Mouse (Mus musculus) midbrain, postnatal 0 days (tissue): ENCODE measurements around the gene Ppfibp1. TPM values are rescaled to one million over a fixed set of nuclear protein-coding genes. Genes with fewer than 3 reads are reported as not detected.

Source experiments
- ATAC-seq: fragments of 200-750 bp; cut with Nextera tagmentation; 2 replicates; pipeline ENCODE4 v1.8.0; 2017; ENCODE audit warnings: moderate number of reproducible peaks, mild to moderate bottlenecking, moderate TSS enrichment, moderate library complexity; ENCODE audit not compliant: low FRiP score
- DNase-seq: peaks from one replicate; pipeline ENCODE4 v3.0.0-alpha.2; 2015; ENCODE audit warnings: low spot score
- H3K27ac ChIP-seq: fragments of 300-500 bp; sonication (generic); 2 replicates; pipeline ENCODE4 v1.5.1; 2014; ENCODE audit warnings: low read depth, mild to moderate bottlenecking, low read length, mixed read lengths
- H3K27me3 ChIP-seq: fragments of 300-500 bp; sonication (generic); 2 replicates; pipeline ENCODE4 v1.6.1; 2014; ENCODE audit warnings: low read length, control low read depth, mixed read lengths; ENCODE audit not compliant: insufficient read depth
- H3K36me3 ChIP-seq: fragments of 300-500 bp; sonication (generic); 2 replicates; pipeline ENCODE4 v1.6.1; 2014; ENCODE audit warnings: low read length, control low read depth, mixed read lengths; ENCODE audit not compliant: insufficient read depth
- H3K4me1 ChIP-seq: fragments of 300-500 bp; sonication (generic); 2 replicates; pipeline ENCODE4 v1.6.1; 2014; ENCODE audit warnings: mild to moderate bottlenecking, control low read depth, antibody characterized with exemption, low read length, mixed read lengths; ENCODE audit not compliant: insufficient read depth
- H3K4me2 ChIP-seq: fragments of 300-500 bp; sonication (generic); 2 replicates; pipeline ENCODE4 v1.6.1; 2014; ENCODE audit warnings: low read depth, mild to moderate bottlenecking, low read length, mixed read lengths; ENCODE audit not compliant: poor library complexity, severe bottlenecking
- H3K4me3 ChIP-seq: fragments of 300-500 bp; sonication (generic); 2 replicates; pipeline ENCODE4 v1.5.1; 2014; ENCODE audit warnings: low read depth, mild to moderate bottlenecking, low read length, moderate library complexity
- H3K9ac ChIP-seq: fragments of 300-500 bp; sonication (generic); replicated peaks from 2 replicates; pipeline ENCODE4 v1.6.1; 2014; ENCODE audit warnings: mild to moderate bottlenecking, low read length, moderate library complexity, mixed read lengths; ENCODE audit not compliant: poor library complexity, severe bottlenecking
- H3K9me3 ChIP-seq: fragments of 300-500 bp; sonication (generic); 2 replicates; pipeline ENCODE4 v1.6.1; 2016; ENCODE audit warnings: low read length, control low read depth
- CTCF ChIP-seq: IDR thresholded peaks from 2 replicates; pipeline ENCODE4 v1.5.1; 2016; ENCODE audit warnings: antibody characterized with exemption, mild to moderate bottlenecking
- WGBS: fragments of 180-500 bp; shearing (Covaris S2); extraction: QIAGEN DNeasy Blood & Tissue Kit; methylation state at CpG from one replicate; pipeline ENCODE4 v1.1.7; 2014; 5-methylcytosine and 5-hydroxymethylcytosine counted together
- polyA plus RNA-seq: library from polyadenylated mRNA; unstranded; fragments of >200 nt; fragmentation: Nextera tagmentation; extraction: Ambion mirVana; gene quantifications from 2 replicates; pipeline ENCODE4 v1.2.1, GENCODE M21; 2015
- total RNA-seq: library from RNA; depleted of rRNA; stranded (reverse); fragments of >200 nt; gene quantifications from 2 replicates; pipeline ENCODE4 v1.2.3, GENCODE M21; 2014

Ppfibp1 gene
- total and polyA plus RNA-seq, 2 experiments from 2014 or later: 23.7 to 25.4 TPM

- Histone ChIP-seq H3K4me1 (no peaks in the 10 kb centered on the region), H3K36me3 (no peaks in the 10 kb centered on the region), H3K4me2 (no peak overlapping the region), H3K9ac (no peak overlapping the region), H3K27ac (no peak overlapping the region), H3K9me3 (no peaks in the 10 kb centered on the region), H3K4me3 (no peak overlapping the region), H3K27me3 (no peaks in the 10 kb centered on the region)
- no peak for DNase-seq
- ATAC-seq: no peak
- 78% methylated on average over 5 of the region's 5 CpGs for WGBS
- TF ChIP-seq CTCF: no peak
These were observed 18.9 kb downstream of the Ppfibp1 start for GRCm38 (mm10) chr6:146907061-146907794.

- no peak overlapping the region for H3K4me3 ChIP-seq
- DNase-seq (no peak), ATAC-seq (no peak)
- H3K27me3 ChIP-seq: no peaks in the 10 kb centered on the region
- H3K9ac ChIP-seq: no peak overlapping the region
- no peak for TF ChIP-seq CTCF
- H3K9me3 ChIP-seq: no peaks in the 10 kb centered on the region
- H3K4me1 ChIP-seq: no peaks in the 10 kb centered on the region
- no peak overlapping the region for H3K27ac ChIP-seq
- H3K36me3 ChIP-seq: no peaks in the 10 kb centered on the region
- WGBS: 97% methylated on average over 1 of the region's 1 CpGs
- no peak overlapping the region for H3K4me2 ChIP-seq
These were observed 19.5 kb downstream of the Ppfibp1 start for GRCm38 (mm10) chr6:146907795-146908190.

- no peaks in the 10 kb centered on the region for H3K9me3 ChIP-seq
- no peak overlapping the region for H3K4me3 ChIP-seq
- H3K27me3 ChIP-seq: no peaks in the 10 kb centered on the region
- no peak overlapping the region for H3K27ac ChIP-seq
- DNase-seq (no peak), ATAC-seq (no peak)
- H3K4me2 ChIP-seq: no peak overlapping the region
- 68% methylated on average over 2 of the region's 2 CpGs for WGBS
- no peak for TF ChIP-seq CTCF
- H3K9ac ChIP-seq: no peak overlapping the region
- 0 out of 2 replicates have a peak, but pooled peaks cover 3% of the 10 kb centered on the region for H3K4me1 ChIP-seq
- no peaks in the 10 kb centered on the region for H3K36me3 ChIP-seq
These were observed 20.5 kb downstream of the Ppfibp1 start for GRCm38 (mm10) chr6:146908801-146909200.

- H3K9me3 ChIP-seq: no peaks in the 10 kb centered on the region
- H3K9ac ChIP-seq: no peak overlapping the region
- no peaks in the 10 kb centered on the region for H3K27me3 ChIP-seq
- WGBS: 85% methylated on average over 5 of the region's 5 CpGs
- TF ChIP-seq CTCF: no peak
- no peak overlapping the region for H3K4me3 ChIP-seq
- H3K36me3 ChIP-seq: no peaks in the 10 kb centered on the region
- H3K4me1 ChIP-seq: 0 out of 2 replicates have a peak, but pooled peaks cover 3% of the 10 kb centered on the region
- DNase-seq: no peak
- H3K4me2 ChIP-seq: no peak overlapping the region
- ATAC-seq: no peak
- no peak overlapping the region for H3K27ac ChIP-seq
These were observed 21.6 kb downstream of the Ppfibp1 start for GRCm38 (mm10) chr6:146909725-146910489.

- DNase-seq: no peak
- H3K4me2 ChIP-seq: no peak overlapping the region
- H3K27me3 ChIP-seq: no peaks in the 10 kb centered on the region
- 92% methylated on average over 2 of the region's 2 CpGs for WGBS
- ATAC-seq: no peak
- no peaks in the 10 kb centered on the region for H3K9me3 ChIP-seq
- H3K36me3 ChIP-seq: no peaks in the 10 kb centered on the region
- H3K4me3 ChIP-seq: no peak overlapping the region
- H3K4me1 ChIP-seq: 0 out of 2 replicates have a peak, but pooled peaks cover 3% of the 10 kb centered on the region
- no peak for TF ChIP-seq CTCF
- H3K9ac ChIP-seq: no peak overlapping the region
- H3K27ac ChIP-seq: no peak overlapping the region
These were observed 22.5 kb downstream of the Ppfibp1 start for GRCm38 (mm10) chr6:146910801-146911200.
